Mouse (Mus musculus): ENCODE results near the gene Skap1.
"Not testable (repeated sequence)": the region's sequence is repeated elsewhere in the genome, so short reads cannot be mapped to it uniquely, and the experiment has no call there.

Gene Skap1

DNA sequence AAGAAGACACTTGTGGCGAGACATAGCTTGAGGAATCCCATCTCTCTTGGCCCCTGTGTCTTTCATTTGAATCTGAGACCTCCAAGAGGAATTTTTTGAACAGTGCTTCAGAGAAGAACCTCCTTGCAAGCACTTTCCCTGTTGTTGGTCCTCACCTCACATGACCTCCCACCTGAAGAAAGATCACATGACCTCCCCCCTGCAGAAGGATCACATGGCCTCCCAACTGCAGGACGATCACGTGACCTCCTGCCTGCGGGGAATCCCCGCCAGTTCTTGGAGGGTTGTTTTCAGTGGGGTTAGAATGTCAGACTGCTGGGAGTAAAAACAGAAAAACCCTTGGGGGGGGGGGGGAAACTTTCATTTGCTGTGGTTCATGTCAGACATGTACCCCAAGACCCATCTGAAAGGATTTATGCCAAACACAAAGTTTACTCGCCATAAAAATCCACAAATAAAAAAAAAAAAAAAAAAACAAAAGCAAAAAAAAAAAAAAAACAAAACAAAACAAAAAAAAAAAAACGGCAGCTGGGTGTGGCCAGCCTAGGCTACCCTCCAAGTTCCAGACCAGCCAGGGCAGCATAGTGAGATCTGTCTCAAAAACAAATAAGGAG lies 232.6 kb downstream of the Skap1 start:
- no peak for DNase-seq (ENCODE audit: low read depth)

DNA sequence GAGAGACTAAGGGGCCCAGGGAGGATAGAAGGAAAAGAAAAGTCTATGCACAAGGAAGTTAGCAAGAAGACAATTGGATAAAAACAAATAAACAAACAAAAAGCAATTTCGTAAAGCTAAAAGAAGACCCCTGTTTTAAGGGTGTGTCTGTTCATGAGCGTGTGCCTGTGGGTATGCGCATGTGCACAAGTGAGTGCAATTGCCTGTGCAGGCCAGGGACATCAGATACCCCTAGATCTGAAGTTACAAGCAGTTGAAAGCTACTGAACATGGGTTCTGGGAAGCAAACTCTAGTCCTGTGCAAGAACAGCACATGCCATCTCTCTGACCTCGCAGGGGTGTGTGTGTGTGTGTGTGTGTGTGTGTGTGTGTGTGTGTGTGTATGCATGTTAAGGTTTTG lies 233.1 kb downstream of the Skap1 start:
- DNase-seq (ENCODE audit: low read depth), result no peak

DNA sequence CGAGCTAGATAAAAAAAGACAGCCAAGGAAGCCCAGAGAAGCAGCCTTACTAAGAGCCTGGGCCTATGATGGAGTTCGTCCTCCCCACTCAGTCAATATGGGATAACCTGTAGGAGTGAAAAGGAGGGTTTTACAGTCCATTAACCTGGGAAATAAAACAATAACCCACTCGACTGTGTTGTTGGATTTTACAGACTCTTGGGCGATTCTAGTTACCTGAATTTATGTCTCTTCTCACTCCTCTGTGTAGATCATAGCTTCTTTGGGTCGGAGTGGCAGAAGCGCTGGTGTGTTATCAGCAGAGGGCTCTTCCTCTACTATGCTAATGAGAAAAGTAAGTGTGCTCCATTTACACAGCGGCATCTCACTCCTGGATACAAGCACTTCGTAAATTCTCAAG lies 239.4 kb downstream of the Skap1 start:
- no peak for DNase-seq (ENCODE audit: low read depth)

DNA sequence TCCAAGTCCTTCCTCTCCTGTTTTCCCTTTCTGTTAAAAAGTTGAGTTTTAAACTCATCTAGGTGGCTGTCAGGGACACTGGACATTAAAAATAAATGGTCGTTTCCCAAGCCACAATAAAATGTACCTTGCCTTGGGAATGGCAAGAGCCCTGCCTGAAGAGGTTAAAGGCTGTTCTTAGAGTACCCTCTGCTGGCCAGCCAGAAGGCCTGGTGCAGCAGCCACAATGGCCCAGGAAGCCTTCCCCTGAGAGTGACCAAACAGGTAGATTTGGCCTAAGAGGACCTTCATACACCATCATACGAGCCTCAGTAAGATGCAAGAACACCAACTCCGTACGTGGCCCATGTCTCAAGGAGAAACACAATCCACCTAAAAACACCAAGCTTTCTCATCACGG lies 246.9 kb downstream of the Skap1 start:
- DNase-seq (ENCODE audit: low read depth), result no peak

DNA sequence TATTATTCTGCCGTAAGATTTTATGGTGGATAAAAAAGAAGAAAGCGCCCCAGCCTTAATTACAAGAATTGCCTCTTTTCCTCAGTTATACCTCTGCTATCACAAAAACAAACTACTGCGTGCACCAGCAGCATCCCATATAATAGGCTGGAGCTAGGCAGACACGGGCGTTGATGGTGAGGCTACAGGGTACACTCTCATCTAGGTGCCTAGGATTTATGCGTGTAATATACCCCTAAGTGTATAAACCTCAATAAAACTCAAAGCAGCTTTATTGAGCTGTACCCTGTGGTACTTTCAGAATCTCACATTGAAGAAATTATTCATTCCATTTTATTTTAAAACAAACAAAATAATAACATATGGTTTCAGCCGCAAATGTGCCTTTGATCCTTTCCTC lies 247.3 kb downstream of the Skap1 start:
- no peak for DNase-seq (ENCODE audit: low read depth)

DNA sequence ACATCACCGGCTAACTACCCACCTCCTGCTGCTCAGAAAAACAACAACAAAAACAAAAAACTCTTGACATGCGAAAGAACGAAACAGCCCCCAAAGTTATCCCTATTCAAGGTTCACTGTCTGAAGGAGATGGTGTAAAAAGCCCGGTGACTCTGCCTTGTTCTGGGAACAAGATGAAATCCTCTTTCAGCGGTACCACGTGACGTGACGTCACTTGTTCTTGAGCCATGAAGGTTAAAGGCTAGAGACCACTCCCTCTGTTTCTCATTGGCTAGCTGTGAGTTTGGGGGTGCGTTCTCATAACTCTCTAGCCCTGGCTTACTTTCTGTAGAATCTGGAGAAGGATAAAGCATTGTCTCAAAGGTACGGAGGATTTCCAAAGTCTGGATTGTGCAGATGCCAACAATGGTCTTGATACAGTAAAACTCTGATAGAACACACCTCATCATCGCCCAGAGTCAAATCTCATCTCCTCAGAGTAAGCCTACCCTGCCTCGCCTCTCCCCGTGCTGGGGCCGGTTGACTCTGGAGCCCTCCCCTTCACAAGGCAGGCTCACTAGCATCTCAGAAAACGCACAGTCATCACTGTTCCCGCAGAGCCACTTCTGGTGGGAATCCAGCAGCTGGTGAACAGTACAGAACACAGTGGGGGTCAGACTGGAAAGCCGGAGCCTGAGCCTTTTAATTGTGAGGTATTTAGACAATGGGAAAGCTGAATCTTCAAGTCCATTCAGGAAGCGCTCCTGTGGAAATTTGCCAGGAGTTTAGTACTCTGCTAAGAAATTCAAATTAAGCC lies 249.0 kb downstream of the Skap1 start:
- no peak for DNase-seq (ENCODE audit: low read depth)

DNA sequence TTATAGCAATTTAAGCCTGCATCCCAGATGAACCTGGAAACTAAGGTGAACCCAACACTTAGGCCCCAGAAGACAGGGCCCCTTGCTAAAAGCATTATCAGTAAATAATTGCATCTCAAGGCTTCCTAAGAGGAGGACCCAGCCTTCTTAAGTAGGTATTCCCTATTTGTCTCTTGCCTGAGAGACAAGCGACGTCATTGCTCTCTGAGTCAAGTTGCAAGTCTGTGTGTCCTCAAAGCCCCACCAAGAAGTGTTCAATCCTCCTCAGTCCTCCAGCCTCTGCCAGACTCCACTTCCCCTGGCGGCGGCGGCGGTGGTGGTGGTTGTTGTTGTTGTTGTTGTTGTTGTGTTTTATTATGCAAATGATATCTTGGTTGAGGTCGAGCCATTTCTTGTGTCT lies 249.6 kb downstream of the Skap1 start:
- DNase-seq (ENCODE audit: low read depth), result no peak

DNA sequence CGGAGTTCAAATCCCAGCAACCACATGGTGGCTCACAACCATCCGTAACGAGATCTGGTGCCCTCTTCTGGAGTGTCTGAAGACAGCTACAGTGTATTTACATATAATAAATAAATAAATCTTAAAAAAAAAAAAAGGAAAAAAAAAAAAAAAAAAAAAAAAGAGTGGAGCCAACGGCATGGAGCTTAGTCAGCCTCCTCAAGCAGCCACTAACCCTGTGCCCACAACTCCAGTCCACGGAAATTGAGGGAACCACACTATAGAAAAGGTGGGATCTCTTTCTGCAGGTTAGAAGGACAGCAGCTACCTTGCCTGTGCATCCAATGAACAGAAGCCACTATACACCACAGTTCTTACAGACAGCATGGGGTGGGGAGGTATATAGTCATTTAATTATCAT lies 250.8 kb downstream of the Skap1 start:
- DNase-seq (ENCODE audit: low read depth), result not testable (repeated sequence)

DNA sequence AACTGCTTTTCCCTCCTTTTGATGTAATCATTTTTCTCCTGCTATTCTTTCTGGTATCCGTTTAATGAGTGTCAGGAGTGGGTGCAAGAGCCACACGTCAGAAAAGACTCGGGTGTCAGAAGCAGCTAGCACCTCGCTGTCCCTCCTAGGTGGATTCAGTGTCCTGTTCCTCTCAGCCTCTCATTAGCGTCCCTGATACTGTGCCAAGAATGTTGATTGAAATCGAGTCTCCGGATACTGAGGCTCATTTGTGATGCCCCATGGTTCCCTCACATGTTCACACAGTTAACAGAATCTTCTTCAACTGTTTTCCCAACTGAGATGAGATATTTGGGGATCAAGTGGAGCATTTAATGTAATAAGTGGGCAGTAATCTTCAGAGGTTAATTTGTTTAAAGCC lies 254.2 kb downstream of the Skap1 start:
- DNase-seq (ENCODE audit: low read depth), result no peak

DNA sequence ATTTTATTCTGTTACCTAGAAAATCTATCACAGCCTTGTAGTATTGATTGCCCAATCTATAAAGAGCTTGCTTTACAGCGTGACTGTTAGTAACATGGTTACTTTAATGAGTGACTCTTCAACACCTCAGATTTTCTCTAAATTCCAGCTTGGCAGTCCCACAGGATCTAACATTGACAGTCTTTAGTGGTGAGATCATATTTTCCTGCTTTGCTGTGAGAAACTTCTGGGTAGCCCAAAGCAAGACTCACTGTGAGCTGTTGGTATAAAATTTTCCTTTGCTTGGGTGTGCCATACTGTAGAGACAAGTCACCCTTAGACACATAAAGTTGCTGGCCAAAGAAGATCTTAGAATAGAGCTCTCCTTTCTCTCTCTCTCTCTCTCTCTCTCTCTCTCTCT lies 261.4 kb downstream of the Skap1 start:
- peak; percentile 63 for DNase-seq (ENCODE audit: low read depth)

DNA sequence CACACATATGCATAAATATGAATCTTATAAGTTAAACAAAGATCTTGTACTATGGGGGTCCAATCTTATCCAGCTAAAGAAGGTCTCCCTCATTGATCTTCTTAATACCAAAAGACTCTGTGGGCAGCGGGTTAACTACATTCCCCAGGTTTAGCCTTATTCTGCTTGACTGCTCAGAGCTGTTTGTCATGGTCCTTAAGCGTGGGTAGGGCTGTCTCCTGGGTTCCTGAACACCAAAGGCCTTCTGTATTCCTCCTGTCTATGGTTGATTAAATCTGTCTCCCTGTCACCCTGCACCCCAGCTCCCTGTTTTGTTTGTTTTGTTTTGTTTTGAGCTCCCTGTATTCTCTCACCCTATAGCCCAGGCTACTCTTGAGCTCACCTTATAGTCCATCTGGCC lies 264.2 kb downstream of the Skap1 start:
- no peak for DNase-seq (ENCODE audit: low read depth)

DNA sequence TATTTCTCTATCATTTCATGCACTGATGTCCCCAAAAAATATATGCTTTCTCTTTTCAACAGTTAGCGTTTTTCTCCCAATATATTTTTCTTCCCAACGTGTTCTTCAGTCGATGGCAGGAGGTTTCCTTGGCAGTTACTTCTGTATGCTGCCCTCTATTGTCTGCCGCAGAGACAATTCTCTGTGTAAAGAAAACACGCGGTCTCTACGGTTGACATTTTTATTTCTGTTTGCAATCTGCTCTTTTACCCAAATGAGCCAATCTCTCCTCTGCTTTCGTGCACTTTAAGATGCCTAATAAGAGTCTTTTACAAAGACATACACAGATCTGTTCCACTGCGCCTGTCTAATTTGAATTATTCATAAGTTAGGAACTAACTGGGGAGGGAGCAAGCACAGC lies 265.1 kb downstream of the Skap1 start:
- no peak for DNase-seq (ENCODE audit: low read depth)

DNA sequence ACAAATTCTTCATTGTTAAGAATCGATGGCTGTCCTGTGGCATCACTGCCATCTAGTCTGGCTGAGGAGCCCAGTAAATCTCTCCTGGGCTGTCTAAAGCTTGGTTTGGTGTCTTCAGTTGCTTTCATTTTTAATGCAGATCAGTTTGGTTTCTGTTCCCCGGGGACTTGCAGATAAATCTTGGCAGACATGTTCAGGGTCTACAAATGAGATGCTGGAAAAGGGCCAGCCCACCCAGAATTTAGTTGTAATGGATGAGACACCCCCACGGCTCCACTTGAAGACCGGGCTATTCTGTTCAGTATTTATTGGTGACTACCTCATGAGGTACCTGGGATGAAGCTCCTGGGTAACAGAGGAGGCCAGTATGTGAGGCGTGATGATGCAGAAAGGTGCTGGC lies 265.9 kb downstream of the Skap1 start:
- no peak for DNase-seq (ENCODE audit: low read depth)

DNA sequence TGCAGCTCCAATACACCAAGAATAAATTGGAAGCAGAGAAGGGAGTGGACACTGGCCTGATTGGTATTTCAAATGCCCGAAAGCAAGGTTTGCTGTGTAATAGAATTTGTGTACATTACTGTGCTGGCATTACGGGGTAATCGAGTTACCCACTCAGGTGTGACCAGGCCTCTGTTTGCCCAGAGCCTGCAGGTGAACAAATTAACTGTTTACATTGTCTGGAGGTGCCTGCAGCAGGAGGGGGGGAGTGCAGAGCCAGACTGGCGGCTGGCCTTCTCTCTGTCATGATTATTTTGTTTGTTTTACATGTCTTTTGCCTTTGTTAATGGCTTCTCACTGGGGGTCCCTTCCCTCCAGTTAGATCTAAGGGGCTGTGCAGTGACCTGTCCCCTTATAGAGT lies 268.3 kb downstream of the Skap1 start:
- no peak for DNase-seq (ENCODE audit: low read depth)

DNA sequence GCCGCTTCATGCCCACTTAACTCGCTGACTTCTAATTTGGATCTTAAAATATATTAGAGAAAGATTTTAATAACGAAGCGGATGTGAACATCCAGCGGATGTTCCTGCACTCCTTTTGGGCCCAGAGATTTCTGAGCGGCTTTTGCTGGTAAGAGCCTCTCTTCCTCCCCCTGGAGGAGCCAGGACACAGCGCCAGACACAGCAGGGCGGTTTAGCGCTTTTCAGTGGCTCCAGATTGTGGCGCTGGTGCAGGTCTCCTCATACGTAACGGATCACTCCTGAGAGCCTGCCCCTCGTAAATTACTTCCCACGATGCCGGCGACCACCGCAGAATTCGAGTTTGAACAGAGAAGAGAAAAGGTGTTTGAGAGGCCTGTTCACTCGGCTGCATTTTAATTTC lies 271.5 kb downstream of the Skap1 start:
- DNase-seq (ENCODE audit: low read depth), result no peak

DNA sequence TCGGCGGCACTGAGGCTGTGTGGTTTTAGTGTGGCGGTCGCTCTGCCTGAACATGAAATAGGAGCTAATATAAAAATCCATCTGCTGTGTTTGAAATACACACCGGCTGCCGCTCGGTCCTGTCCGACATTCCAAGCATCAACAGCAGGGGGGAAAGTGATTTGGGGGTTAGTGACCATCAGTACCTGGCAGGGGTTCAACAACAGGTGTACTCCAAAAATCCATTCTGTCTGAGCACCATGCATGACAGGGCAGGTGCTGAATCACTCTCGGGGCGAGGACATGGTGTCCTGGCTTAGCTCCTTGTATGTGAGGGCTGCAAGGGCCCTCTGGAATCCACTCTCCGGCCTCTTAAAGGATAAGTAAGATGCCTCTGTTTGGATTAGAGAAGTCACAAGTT lies 272.0 kb downstream of the Skap1 start:
- DNase-seq (ENCODE audit: low read depth), result no peak

DNA sequence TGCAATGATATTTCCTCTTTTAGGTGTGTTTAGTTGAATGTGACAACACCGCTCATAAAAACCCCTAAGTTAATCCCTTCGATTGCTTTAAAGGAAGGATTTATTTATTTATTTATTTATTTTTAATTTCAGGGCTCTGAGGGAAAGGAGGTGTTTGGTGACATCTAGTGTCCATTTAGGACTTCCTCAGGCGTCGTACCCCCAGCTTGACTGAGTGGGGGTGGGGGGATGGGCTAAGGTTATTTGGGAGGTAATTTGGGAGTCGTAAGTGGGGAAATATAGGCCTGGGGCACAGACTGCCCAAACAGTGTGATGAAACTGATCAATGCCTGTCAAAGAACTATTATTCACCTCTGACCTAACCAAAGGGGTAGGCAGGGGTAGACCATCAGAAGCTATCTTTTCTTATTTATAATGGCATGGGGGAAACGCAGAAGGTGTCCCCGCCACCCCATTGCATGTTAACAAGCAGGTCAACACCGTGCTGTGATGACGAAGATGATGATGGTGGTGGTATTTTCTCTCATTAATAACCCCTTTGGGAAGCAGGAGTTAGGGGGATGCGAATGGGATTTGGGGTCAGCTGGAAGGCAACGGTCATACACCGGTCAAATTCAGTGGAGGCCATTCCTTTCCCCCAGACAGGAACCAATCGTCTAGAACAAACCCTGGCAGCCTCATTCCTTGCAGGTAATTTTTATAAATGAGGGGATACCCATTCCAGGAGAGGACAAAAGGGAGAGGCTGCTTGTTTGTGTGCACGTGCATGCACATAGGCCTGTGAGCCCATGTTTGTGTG lies 273.5 kb downstream of the Skap1 start:
- no peak for DNase-seq (ENCODE audit: low read depth)

DNA sequence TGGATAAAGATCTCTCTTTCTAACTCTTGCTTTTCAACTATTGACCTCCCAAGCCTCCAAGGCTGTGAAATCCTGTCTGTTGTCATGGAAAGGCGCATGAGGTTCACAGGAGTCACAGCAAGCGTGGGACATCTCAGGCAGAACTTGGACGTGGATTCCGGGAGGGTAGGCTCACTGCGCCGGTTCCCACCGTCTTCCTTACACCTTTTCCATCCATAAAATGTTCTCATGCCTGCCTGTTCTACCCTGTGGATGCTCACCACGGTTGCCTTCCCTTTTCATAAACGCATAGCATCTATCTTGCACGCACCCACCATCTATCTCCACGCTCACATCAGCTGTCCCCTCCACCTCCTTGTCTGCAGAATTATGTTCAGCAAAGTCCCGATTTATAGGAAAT lies 276.4 kb downstream of the Skap1 start:
- no peak for DNase-seq (ENCODE audit: low read depth)

DNA sequence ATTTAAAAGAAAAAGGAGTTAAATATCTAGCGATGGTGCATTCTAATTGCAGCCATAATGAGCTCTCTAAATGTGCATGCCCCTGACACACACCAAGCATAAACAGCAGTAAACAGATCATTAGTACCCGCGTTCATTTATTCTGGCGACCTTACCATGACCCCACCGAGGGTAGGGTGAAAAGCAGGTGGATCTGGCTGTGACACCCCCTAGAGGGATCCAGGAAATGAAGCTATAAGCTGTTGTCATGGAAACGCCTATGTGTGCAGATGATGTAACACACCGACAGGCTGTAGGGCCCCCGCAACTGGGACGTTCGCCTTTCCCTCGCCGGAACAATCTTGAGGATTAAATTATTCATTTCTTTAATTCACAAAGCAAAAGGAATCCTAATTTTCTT lies 277.6 kb downstream of the Skap1 start:
- no peak for DNase-seq (ENCODE audit: low read depth)

DNA sequence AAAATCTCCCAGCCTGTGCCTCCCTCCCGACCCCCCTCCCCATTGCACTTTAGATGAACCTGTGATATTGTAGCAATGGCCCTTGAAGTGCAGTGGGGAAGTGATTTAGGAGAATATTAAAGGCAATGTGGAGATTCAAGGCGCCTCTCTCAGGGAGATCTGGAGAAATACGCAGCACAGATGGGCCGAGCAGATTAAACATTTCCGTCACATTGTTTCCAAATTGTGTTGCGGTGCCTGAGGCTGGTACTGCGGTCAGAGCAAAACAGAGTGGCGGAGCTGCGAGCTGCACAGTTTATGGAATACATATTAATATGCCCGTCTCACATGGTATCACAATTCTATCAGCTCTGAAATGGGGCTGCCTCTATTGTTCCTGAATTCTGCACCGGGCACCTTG lies 278.6 kb downstream of the Skap1 start:
- DNase-seq (ENCODE audit: low read depth), result no peak

DNA sequence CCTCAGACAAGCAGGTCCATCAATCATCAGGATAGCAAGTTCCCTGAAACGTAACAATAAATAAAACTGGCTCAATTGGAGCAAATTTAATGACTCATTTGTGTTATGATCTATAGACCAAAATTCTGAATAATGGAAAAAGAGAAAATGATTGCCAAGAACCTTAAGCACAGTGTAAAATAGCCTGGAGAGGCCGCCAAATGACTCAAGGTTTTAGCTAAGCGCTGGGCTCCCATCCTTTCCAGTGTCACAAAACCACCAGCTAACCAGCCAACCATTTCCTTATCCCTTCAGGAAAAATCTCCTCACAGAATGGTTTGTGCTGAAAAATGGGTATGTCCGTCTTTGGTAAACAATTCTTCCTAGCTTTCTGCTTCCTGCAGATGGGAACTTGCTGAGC lies 279.5 kb downstream of the Skap1 start:
- no peak for DNase-seq (ENCODE audit: low read depth)

DNA sequence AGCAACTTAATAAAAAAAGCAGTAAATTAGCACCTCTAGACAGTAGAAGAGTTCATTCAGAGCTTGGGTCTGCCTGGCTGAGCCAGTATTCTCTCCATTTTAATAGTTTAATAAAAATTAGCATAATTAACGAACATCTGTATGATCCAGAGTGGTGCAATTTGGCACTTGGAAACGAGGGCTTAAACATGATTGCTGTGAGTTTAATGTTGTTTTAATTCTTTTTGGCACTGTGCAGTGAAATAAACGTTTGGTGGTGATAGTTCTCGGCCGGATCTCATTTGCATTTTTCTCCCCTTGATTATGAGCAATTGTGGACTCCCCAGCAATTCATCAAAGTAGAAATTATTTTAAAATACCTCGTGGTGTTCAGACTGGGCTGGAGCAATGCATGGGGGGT lies 282.3 kb downstream of the Skap1 start:
- DNase-seq (ENCODE audit: low read depth), result no peak

DNA sequence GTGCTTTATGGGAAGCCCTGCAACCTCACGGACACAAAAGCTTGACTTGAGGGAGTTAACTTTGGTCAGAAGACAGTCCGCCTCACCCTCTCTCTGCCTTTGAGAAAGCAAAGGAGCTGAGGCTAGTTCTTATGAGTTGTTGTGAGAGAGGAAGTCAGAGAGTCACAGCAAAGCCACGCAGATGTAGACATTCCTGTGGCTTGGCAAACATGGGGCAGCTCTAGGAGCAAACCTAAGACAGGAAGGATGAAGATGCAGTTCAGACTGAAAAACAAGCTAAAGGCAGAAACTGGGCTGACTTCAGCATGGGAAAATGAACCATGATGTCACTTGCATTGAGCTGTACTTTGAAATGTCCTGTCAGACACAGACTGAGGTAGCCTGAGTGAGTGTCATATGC lies 283.2 kb downstream of the Skap1 start:
- peak; percentile 97 for DNase-seq (ENCODE audit: low read depth)

Data from fibroblast of lung, adult 2 months (primary cell).